Mouse (Mus musculus): Measurements from ENCODE around the gene Tpo. TPM values are rescaled to one million over a fixed set of nuclear protein-coding genes. Genes with fewer than 3 reads are reported as not detected.

Tpo gene
- polyA plus RNA-seq, 1 experiment: 0.43 TPM

- DNase-seq: peak in 1 of 2 experiments; percentile 17
- no peaks in the 10 kb centered on the region for H3K27me3 ChIP-seq (ENCODE audit: control insufficient read depth, insufficient read depth, low read length)
- no peaks in the 10 kb centered on the region for H3K4me1 ChIP-seq (ENCODE audit: control insufficient read depth, insufficient read depth, low read length)
- no peak overlapping the region for H3K27ac ChIP-seq (ENCODE audit: insufficient read depth, low read length)
- no peak for TF ChIP-seq POLR2A (IDR thresholded peaks at IDR 0.05; ENCODE audit: borderline replicate concordance, insufficient read depth, low read length)
- no peak for TF ChIP-seq CTCF (IDR thresholded peaks at IDR 0.05; ENCODE audit: borderline replicate concordance, insufficient read depth, low read depth, low read length)
- WGBS: 72% methylated on average over 9 of the region's 9 CpGs
- no peak overlapping the region for H3K4me3 ChIP-seq (replicated peaks; ENCODE audit: insufficient read depth, low read depth, low read length)
These were observed 82.6 kb downstream of the Tpo start for GRCm38 (mm10) chr12:30049818-30050217.

DNA sequence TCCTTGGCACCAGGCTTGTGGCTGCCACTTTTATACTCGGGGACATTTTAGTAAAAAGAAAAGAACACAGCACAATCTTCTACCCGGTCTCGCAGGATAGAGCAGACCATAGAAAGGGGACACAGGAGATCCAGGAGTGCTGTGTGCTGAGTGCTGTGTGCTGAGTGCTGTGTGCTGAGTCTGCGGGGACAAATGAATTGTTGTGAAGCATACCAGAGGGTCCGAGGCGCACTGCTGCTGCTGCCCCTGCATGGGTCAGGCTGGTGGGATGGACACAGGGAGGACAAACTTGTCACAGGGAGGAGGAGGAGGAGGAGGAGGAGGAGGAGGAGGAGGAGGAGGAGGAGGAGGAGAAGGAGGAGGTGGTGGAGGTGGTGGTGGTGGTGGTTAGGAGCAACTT is 83.6 kb downstream of the Tpo start:
- 91% methylated on average over 6 of the region's 6 CpGs for WGBS
- Histone ChIP-seq H3K4me1 (ENCODE audit: control insufficient read depth, insufficient read depth, low read length) (no peaks in the 10 kb centered on the region), H3K27ac (ENCODE audit: insufficient read depth, low read length) (no peak overlapping the region), H3K4me3 (replicated peaks; ENCODE audit: insufficient read depth, low read depth, low read length) (no peak overlapping the region), H3K27me3 (ENCODE audit: control insufficient read depth, insufficient read depth, low read length) (no peaks in the 10 kb centered on the region)
- TF ChIP-seq POLR2A (IDR thresholded peaks at IDR 0.05; ENCODE audit: borderline replicate concordance, insufficient read depth, low read length) (no peak), CTCF (IDR thresholded peaks at IDR 0.05; ENCODE audit: borderline replicate concordance, insufficient read depth, low read depth, low read length) (no peak)
- no peak for DNase-seq

DNA sequence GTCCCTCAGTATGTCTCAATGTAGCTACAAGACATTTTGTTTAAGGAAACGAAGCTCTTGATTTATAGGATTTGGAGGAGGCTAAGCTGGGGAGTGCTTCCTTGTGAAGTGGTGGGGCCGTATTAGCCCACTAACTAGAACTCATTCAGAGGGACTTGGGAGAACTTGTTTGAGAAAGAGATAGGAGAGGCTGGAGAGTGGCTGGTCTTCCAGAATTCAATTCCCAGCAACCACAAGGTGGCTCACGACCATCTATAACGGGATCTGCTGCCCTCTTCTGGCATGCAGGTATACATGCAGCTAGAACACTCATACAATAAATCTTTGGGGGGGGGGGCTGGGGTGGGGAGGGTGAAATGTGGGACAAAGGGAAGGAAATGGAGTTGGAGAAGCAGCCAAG is 92.3 kb downstream of the Tpo start:
- Histone ChIP-seq H3K27ac (ENCODE audit: insufficient read depth, low read length) (no peak overlapping the region), H3K4me1 (ENCODE audit: control insufficient read depth, insufficient read depth, low read length) (no peaks in the 10 kb centered on the region), H3K4me3 (replicated peaks; ENCODE audit: insufficient read depth, low read depth, low read length) (no peak overlapping the region), H3K27me3 (ENCODE audit: control insufficient read depth, insufficient read depth, low read length) (no peaks in the 10 kb centered on the region)
- TF ChIP-seq CTCF (IDR thresholded peaks at IDR 0.05; ENCODE audit: borderline replicate concordance, insufficient read depth, low read depth, low read length): peak; percentile 52; the same call in 1 of the 2 replicates
- no peak for TF ChIP-seq POLR2A (IDR thresholded peaks at IDR 0.05; ENCODE audit: borderline replicate concordance, insufficient read depth, low read length)
- 41% methylated on average over 4 of the region's 4 CpGs for WGBS
- DNase-seq: peak in 1 of 2 experiments; percentile 25

- Histone ChIP-seq H3K4me1 (ENCODE audit: control insufficient read depth, insufficient read depth, low read length) (no peaks in the 10 kb centered on the region), H3K27ac (ENCODE audit: insufficient read depth, low read length) (no peak overlapping the region), H3K27me3 (ENCODE audit: control insufficient read depth, insufficient read depth, low read length) (no peaks in the 10 kb centered on the region), H3K4me3 (replicated peaks; ENCODE audit: insufficient read depth, low read depth, low read length) (no peak overlapping the region)
- WGBS: 36% methylated on average over 4 of the region's 4 CpGs
- DNase-seq: peak; percentile 23 to 32
- TF ChIP-seq CTCF (IDR thresholded peaks at IDR 0.05; ENCODE audit: borderline replicate concordance, insufficient read depth, low read depth, low read length) (peak; percentile 64), POLR2A (IDR thresholded peaks at IDR 0.05; ENCODE audit: borderline replicate concordance, insufficient read depth, low read length) (no peak)
These were observed 92.9 kb downstream of the Tpo start for GRCm38 (mm10) chr12:30039565-30039964.

GRCm38 (mm10) chr12:30036569-30037055 is 95.8 kb downstream of the Tpo start:
- TF ChIP-seq CTCF (IDR thresholded peaks at IDR 0.05; ENCODE audit: borderline replicate concordance, insufficient read depth, low read depth, low read length): no peak
- TF ChIP-seq POLR2A (IDR thresholded peaks at IDR 0.05; ENCODE audit: borderline replicate concordance, insufficient read depth, low read length): no peak
- 48% methylated on average over 4 of the region's 4 CpGs for WGBS
- no peak overlapping the region for H3K4me3 ChIP-seq (replicated peaks; ENCODE audit: insufficient read depth, low read depth, low read length)
- H3K4me1 ChIP-seq (ENCODE audit: control insufficient read depth, insufficient read depth, low read length): no peaks in the 10 kb centered on the region
- H3K27me3 ChIP-seq (ENCODE audit: control insufficient read depth, insufficient read depth, low read length): no peaks in the 10 kb centered on the region
- peak in 1 of 2 experiments; percentile 14 for DNase-seq
- H3K27ac ChIP-seq (ENCODE audit: insufficient read depth, low read length): no peak overlapping the region

DNA sequence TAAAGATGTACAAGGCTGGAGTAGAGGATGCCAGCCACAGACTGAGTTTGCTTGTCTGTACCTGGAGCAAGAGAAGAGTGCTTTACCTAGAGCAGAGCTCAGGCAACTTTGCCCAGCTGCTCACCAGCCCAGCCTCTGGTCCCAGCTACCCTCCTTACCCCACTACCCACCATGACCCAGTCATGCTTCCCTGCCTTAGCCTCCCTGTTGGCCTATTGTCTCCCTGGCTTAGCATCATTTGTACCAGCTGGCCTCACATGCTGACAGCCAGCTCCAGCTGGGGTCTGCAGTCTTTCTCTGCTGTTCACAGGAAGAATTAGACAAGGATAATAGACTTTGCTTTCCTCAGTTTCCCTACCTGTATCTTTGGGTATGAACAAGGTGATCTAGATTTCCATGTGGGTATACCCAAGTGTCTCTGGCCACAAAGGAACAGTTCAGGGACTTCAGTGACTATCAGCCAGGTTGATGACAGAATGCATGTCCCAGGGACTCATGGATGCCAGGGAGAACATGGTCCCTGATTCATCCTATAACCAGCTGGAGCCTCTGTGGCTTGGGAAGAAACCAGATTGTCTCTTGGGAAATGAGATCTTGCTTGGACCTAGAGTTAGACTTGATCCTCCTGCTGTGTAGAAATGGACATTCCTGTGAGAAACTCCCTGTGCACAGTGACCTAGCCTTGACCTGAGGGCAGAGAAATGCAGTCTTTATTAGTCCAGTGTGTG is 96.4 kb downstream of the Tpo start:
- no peak for DNase-seq
- Histone ChIP-seq H3K4me1 (ENCODE audit: control insufficient read depth, insufficient read depth, low read length) (no peaks in the 10 kb centered on the region), H3K4me3 (replicated peaks; ENCODE audit: insufficient read depth, low read depth, low read length) (no peak overlapping the region), H3K27ac (ENCODE audit: insufficient read depth, low read length) (no peak overlapping the region), H3K27me3 (ENCODE audit: control insufficient read depth, insufficient read depth, low read length) (no peaks in the 10 kb centered on the region)
- TF ChIP-seq POLR2A (IDR thresholded peaks at IDR 0.05; ENCODE audit: borderline replicate concordance, insufficient read depth, low read length): no peak
- no peak for TF ChIP-seq CTCF (IDR thresholded peaks at IDR 0.05; ENCODE audit: borderline replicate concordance, insufficient read depth, low read depth, low read length)

DNA sequence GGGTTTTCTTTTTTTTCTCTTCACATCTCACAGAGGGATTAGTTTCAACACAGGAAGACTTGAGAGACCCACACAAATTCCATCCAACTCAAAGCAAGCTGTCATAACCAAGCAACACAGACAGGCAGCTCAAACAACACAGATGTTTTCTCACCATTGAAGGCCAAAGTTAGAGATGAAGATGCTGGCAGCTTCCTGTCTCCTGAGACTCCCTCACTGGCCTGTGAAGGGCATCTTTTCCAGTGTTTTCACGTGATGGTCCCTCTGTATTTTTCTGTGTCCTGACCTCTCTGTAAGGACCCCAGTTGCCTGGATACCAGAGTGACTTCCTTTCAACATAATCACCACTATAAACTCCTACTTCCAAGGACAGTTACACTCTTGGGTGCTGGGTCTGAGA is 97.0 kb downstream of the Tpo start:
- DNase-seq: no peak
- H3K27me3 ChIP-seq (ENCODE audit: control insufficient read depth, insufficient read depth, low read length): no peaks in the 10 kb centered on the region
- H3K27ac ChIP-seq (ENCODE audit: insufficient read depth, low read length): no peak overlapping the region
- H3K4me3 ChIP-seq (replicated peaks; ENCODE audit: insufficient read depth, low read depth, low read length): no peak overlapping the region
- 58% methylated on average over 1 of the region's 1 CpGs for WGBS
- no peaks in the 10 kb centered on the region for H3K4me1 ChIP-seq (ENCODE audit: control insufficient read depth, insufficient read depth, low read length)
- TF ChIP-seq CTCF (IDR thresholded peaks at IDR 0.05; ENCODE audit: borderline replicate concordance, insufficient read depth, low read depth, low read length): no peak

DNA sequence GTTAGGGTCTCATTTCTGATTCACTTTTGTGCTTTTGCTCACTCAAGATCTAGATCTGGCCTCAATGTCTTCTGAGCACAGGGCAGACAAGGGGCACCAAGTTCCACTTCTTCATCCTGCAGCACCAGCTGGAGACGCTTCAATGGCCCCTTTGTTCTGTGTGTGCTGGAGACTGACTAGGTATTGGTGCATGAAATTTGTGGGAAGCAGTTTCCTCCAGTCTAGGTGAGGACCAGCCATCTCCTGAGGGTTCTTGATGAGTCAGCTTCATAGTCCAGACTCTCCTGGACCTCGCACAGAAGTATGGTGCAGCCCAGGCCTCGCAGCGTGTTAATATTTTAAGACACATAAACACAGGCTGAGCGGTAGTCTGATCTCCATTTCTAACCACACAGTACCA is 97.7 kb downstream of the Tpo start:
- no peaks in the 10 kb centered on the region for H3K27me3 ChIP-seq (ENCODE audit: control insufficient read depth, insufficient read depth, low read length)
- WGBS: 84% methylated on average over 5 of the region's 5 CpGs
- no peaks in the 10 kb centered on the region for H3K4me1 ChIP-seq (ENCODE audit: control insufficient read depth, insufficient read depth, low read length)
- TF ChIP-seq CTCF (IDR thresholded peaks at IDR 0.05; ENCODE audit: borderline replicate concordance, insufficient read depth, low read depth, low read length): no peak
- no peak for TF ChIP-seq POLR2A (IDR thresholded peaks at IDR 0.05; ENCODE audit: borderline replicate concordance, insufficient read depth, low read length)
- H3K4me3 ChIP-seq (replicated peaks; ENCODE audit: insufficient read depth, low read depth, low read length): no peak overlapping the region
- no peak overlapping the region for H3K27ac ChIP-seq (ENCODE audit: insufficient read depth, low read length)
- no peak for DNase-seq
